Mouse (Mus musculus): ENCODE data around the gene Nol7. TPM values are rescaled to one million over a fixed set of nuclear protein-coding genes. Genes with fewer than 3 reads are reported as not detected.
A peak's percentile ranks its signal among the peaks of the same experiment; 100 is the strongest.

Nol7 gene
- 171 and 177 TPM in 2 replicates for polyA plus RNA-seq (2016; fragmentation: Nextera tagmentation; extraction: Ambion mirVana)

- H3K27ac ChIP-seq = peak within 1 kb of the TSS; percentile 96
- 2% methylated on average over 72 of the region's 72 CpGs for WGBS
Measured at GRCm38 (mm10) chr13:43398297-43399080, at the start of gene Nol7. Gene Nol7, plus strand, starts transcription at chr13:43398390.

GRCm38 (mm10) chr13:43349376-43349775, 48.8 kb upstream of the Nol7 start:
- Histone ChIP-seq H3K4me1 (replicated peaks) (0 out of 2 replicates have a peak, but pooled peaks cover 4% of the 10 kb centered on the region), H3K27ac (no peak overlapping the region), H3K4me2 (no peak overlapping the region), H3K9ac (replicated peaks) (no peak overlapping the region), H3K36me3 (no peaks in the 10 kb centered on the region), H3K27me3 (no peaks in the 10 kb centered on the region), H3K9me3 (no peaks in the 10 kb centered on the region), H3K4me3 (replicated peaks) (no peak overlapping the region)
- no peak for ATAC-seq (ENCODE audit: insufficient number of reproducible peaks, insufficient read depth, low FRiP score, low TSS enrichment, low read depth)
- 93% methylated on average over 8 of the region's 8 CpGs for WGBS

More at GRCm38 (mm10) chr13:43398297-43399080, at the start of gene Nol7:
- H3K9ac ChIP-seq (replicated peaks) = peak within 1 kb of the TSS; percentile 85
- H3K4me3 ChIP-seq (replicated peaks) = peak within 1 kb of the TSS; percentile 86
- no peaks in the 10 kb centered on the region for H3K27me3 ChIP-seq
- H3K4me2 ChIP-seq = peak within 1 kb of the TSS; percentile 65
- peaks cover 11% of the 10 kb centered on the region for H3K4me1 ChIP-seq (replicated peaks)
- H3K36me3 ChIP-seq = peaks cover 64% of the 10 kb centered on the region
- ATAC-seq (ENCODE audit: insufficient number of reproducible peaks, insufficient read depth, low FRiP score, low TSS enrichment, low read depth) = peak; percentile 86
- H3K9me3 ChIP-seq = no peaks in the 10 kb centered on the region

- no peak for ATAC-seq (ENCODE audit: insufficient number of reproducible peaks, insufficient read depth, low FRiP score, low TSS enrichment, low read depth)
- Histone ChIP-seq H3K27me3 (no peaks in the 10 kb centered on the region), H3K9ac (replicated peaks) (no peak overlapping the region), H3K27ac (no peak overlapping the region), H3K4me2 (no peak overlapping the region), H3K9me3 (no peaks in the 10 kb centered on the region), H3K4me1 (replicated peaks) (peaks cover 15% of the 10 kb centered on the region), H3K36me3 (no peaks in the 10 kb centered on the region), H3K4me3 (replicated peaks) (no peak overlapping the region)
- WGBS = 82% methylated on average over 9 of the region's 9 CpGs
Measured at GRCm38 (mm10) chr13:43350489-43351169, 47.6 kb upstream of the Nol7 start.

- no peak overlapping the region for H3K9ac ChIP-seq (replicated peaks)
- no peak overlapping the region for H3K27ac ChIP-seq
- no peak for ATAC-seq (ENCODE audit: insufficient number of reproducible peaks, insufficient read depth, low FRiP score, low TSS enrichment, low read depth)
- no peaks in the 10 kb centered on the region for H3K36me3 ChIP-seq
- no peak overlapping the region for H3K4me2 ChIP-seq
- no peak overlapping the region for H3K4me3 ChIP-seq (replicated peaks)
- no peaks in the 10 kb centered on the region for H3K9me3 ChIP-seq
- 85% methylated on average over 4 of the region's 4 CpGs for WGBS
- no peaks in the 10 kb centered on the region for H3K27me3 ChIP-seq
- peaks cover 20% of the 10 kb centered on the region for H3K4me1 ChIP-seq (replicated peaks)
Measured at GRCm38 (mm10) chr13:43353356-43353755, 44.8 kb upstream of the Nol7 start.

GRCm38 (mm10) chr13:43354362-43354761, 43.8 kb upstream of the Nol7 start:
- no peak overlapping the region for H3K27ac ChIP-seq
- no peaks in the 10 kb centered on the region for H3K36me3 ChIP-seq
- H3K4me2 ChIP-seq = no peak overlapping the region
- no peak for ATAC-seq (ENCODE audit: insufficient number of reproducible peaks, insufficient read depth, low FRiP score, low TSS enrichment, low read depth)
- H3K9ac ChIP-seq (replicated peaks) = no peak overlapping the region
- H3K27me3 ChIP-seq = no peaks in the 10 kb centered on the region
- 65% methylated on average over 12 of the region's 12 CpGs for WGBS
- no peak overlapping the region for H3K4me3 ChIP-seq (replicated peaks)
- peaks cover 20% of the 10 kb centered on the region for H3K4me1 ChIP-seq (replicated peaks)
- no peaks in the 10 kb centered on the region for H3K9me3 ChIP-seq

GRCm38 (mm10) chr13:43356346-43357125, 41.7 kb upstream of the Nol7 start:
- Histone ChIP-seq H3K4me1 (replicated peaks) (peaks cover 20% of the 10 kb centered on the region), H3K36me3 (no peaks in the 10 kb centered on the region), H3K9ac (replicated peaks) (no peak overlapping the region), H3K27ac (no peak overlapping the region), H3K4me2 (no peak overlapping the region), H3K4me3 (replicated peaks) (no peak overlapping the region), H3K9me3 (no peaks in the 10 kb centered on the region), H3K27me3 (no peaks in the 10 kb centered on the region)
- ATAC-seq (ENCODE audit: insufficient number of reproducible peaks, insufficient read depth, low FRiP score, low TSS enrichment, low read depth) = no peak
- WGBS = 87% methylated on average over 14 of the region's 14 CpGs

- Histone ChIP-seq H3K9ac (replicated peaks) (no peak overlapping the region), H3K36me3 (no peaks in the 10 kb centered on the region), H3K27ac (no peak overlapping the region), H3K27me3 (no peaks in the 10 kb centered on the region), H3K4me1 (replicated peaks) (peaks cover 6% of the 10 kb centered on the region), H3K4me2 (no peak overlapping the region), H3K4me3 (replicated peaks) (no peak overlapping the region), H3K9me3 (no peaks in the 10 kb centered on the region)
- 71% methylated on average over 6 of the region's 6 CpGs for WGBS
- ATAC-seq (ENCODE audit: insufficient number of reproducible peaks, insufficient read depth, low FRiP score, low TSS enrichment, low read depth) = no peak
Measured at GRCm38 (mm10) chr13:43360534-43360933, 37.7 kb upstream of the Nol7 start.

- Histone ChIP-seq H3K4me3 (replicated peaks) (no peak overlapping the region), H3K9me3 (no peaks in the 10 kb centered on the region), H3K36me3 (no peaks in the 10 kb centered on the region), H3K9ac (replicated peaks) (no peak overlapping the region), H3K4me1 (replicated peaks) (peaks cover 7% of the 10 kb centered on the region), H3K27me3 (no peaks in the 10 kb centered on the region), H3K27ac (no peak overlapping the region), H3K4me2 (no peak overlapping the region)
- no peak for ATAC-seq (ENCODE audit: insufficient number of reproducible peaks, insufficient read depth, low FRiP score, low TSS enrichment, low read depth)
- WGBS = 84% methylated on average over 9 of the region's 9 CpGs
Measured at GRCm38 (mm10) chr13:43362353-43362752, 35.8 kb upstream of the Nol7 start.

GRCm38 (mm10) chr13:43364985-43365824, 33.0 kb upstream of the Nol7 start, which contains the start of gene Sirt5:
Gene Sirt5, plus strand, starts transcription at chr13:43365496.
- peak; percentile 92 for ATAC-seq (ENCODE audit: insufficient number of reproducible peaks, insufficient read depth, low FRiP score, low TSS enrichment, low read depth)
- H3K4me3 ChIP-seq (replicated peaks) = peak within 1 kb of the TSS; percentile 60
- H3K9me3 ChIP-seq = no peaks in the 10 kb centered on the region
- no peaks in the 10 kb centered on the region for H3K27me3 ChIP-seq
- 15% methylated on average over 42 of the region's 42 CpGs for WGBS
- H3K4me1 ChIP-seq (replicated peaks) = peaks cover 7% of the 10 kb centered on the region
- no peaks in the 10 kb centered on the region for H3K36me3 ChIP-seq
- H3K4me2 ChIP-seq = peak within 1 kb of the TSS; percentile 84
- H3K27ac ChIP-seq = peak within 1 kb of the TSS; percentile 70
- H3K9ac ChIP-seq (replicated peaks) = peak within 1 kb of the TSS; percentile 75

GRCm38 (mm10) chr13:43365825-43366184, 32.4 kb upstream of the Nol7 start:
- 9% methylated on average over 11 of the region's 11 CpGs for WGBS
- peak overlapping the region; percentile 75 for H3K9ac ChIP-seq (replicated peaks)
- H3K9me3 ChIP-seq = no peaks in the 10 kb centered on the region
- peaks cover 7% of the 10 kb centered on the region for H3K4me1 ChIP-seq (replicated peaks)
- peak overlapping the region; percentile 60 for H3K4me3 ChIP-seq (replicated peaks)
- peak; percentile 76 for ATAC-seq (ENCODE audit: insufficient number of reproducible peaks, insufficient read depth, low FRiP score, low TSS enrichment, low read depth)
- peak overlapping the region; percentile 84 for H3K4me2 ChIP-seq
- peak overlapping the region; percentile 64; the same call in 1 of the 2 replicates for H3K27ac ChIP-seq
- H3K36me3 ChIP-seq = peaks cover 3% of the 10 kb centered on the region
- no peaks in the 10 kb centered on the region for H3K27me3 ChIP-seq

Measured in limb, embryonic 12.5 days (tissue).